Mouse (Mus musculus): ENCODE data around the gene Gm28051. TPM values are rescaled to one million over a fixed set of nuclear protein-coding genes. Genes with fewer than 3 reads are reported as not detected.

The Gm28051 gene
- polyA plus RNA-seq, 1 experiment from 2014 or later: not detected

DNA sequence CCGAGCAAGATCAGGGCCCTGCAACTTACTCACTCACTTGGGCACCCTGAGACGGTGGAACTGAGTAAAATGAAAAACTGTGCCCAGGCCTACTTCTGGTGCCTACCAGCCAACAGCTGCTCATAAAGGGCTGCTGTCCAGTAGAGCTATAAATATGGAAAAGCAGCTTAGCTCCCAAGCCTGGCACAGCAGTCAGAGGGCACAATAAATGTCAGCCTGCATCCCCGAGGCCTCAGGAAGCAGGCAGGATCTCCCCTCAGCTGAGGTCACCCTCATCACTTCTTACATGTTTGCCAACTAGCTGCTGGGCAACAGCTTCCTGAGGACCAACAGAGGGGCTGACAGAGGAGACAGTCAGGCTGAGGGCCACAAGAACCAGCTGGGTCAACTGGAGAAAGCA is 80.5 kb downstream of the Gm28051 start:
- no peak overlapping the region for H3K27ac ChIP-seq (replicated peaks)
- H3K4me2 ChIP-seq: no peak overlapping the region
- no peak for ATAC-seq (ENCODE audit: low FRiP score, low read depth)
- no peaks in the 10 kb centered on the region for H3K27me3 ChIP-seq
- peaks cover 18% of the 10 kb centered on the region for H3K4me1 ChIP-seq (replicated peaks)
- WGBS: 78% methylated on average over 3 of the region's 3 CpGs
- no peak overlapping the region for H3K4me3 ChIP-seq
- H3K9me3 ChIP-seq: no peaks in the 10 kb centered on the region
- no peaks in the 10 kb centered on the region for H3K36me3 ChIP-seq
- no peak overlapping the region for H3K9ac ChIP-seq

DNA sequence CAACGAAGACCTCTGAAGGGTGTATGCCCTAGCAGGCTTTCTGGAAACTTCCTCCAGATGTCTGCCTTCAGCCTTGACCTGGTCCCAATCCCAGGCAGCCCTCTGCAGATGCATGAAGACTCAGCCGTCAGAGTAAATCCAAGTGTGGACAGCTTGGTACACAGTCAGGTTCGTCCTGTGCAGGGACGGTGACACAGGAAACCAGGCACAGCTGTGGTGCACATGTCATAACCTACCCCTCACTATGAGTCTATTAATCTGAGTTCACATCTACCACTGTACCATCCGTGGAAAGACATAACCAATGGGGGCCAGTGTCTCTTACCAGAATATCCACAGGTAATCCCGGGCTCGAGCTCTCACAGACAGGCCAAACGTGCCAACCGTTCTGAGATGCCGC is 83.0 kb downstream of the Gm28051 start:
- H3K9ac ChIP-seq: no peak overlapping the region
- no peaks in the 10 kb centered on the region for H3K9me3 ChIP-seq
- H3K27me3 ChIP-seq: no peaks in the 10 kb centered on the region
- WGBS: 89% methylated on average over 10 of the region's 10 CpGs
- H3K36me3 ChIP-seq: no peaks in the 10 kb centered on the region
- peaks cover 22% of the 10 kb centered on the region for H3K4me1 ChIP-seq (replicated peaks)
- ATAC-seq (ENCODE audit: low FRiP score, low read depth): no peak
- H3K4me3 ChIP-seq: no peak overlapping the region
- no peak overlapping the region for H3K4me2 ChIP-seq
- no peak overlapping the region for H3K27ac ChIP-seq (replicated peaks)

DNA sequence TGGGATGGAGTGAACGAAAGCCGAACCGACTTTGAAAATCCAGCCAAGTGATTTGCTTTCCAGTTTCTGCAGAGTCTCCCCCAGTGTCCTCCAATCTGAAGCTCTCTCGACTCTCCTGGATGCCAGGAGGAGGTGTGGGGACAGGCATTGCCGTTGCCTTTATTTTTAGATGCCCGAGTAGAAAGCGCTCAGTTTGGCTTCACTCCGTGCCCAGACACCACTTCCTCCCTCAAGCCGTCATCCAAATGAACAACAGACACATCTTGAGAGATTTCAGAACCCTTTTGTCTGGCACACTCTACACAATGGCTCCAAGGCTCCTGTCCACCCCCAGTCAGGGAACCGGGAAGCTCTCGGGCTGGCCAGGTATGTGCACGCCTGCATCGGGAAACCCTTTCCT is 83.4 kb downstream of the Gm28051 start:
- 93% methylated on average over 13 of the region's 13 CpGs for WGBS
- Histone ChIP-seq H3K4me3 (no peak overlapping the region), H3K4me1 (replicated peaks) (peaks cover 18% of the 10 kb centered on the region), H3K27ac (replicated peaks) (no peak overlapping the region), H3K9me3 (no peaks in the 10 kb centered on the region), H3K36me3 (no peaks in the 10 kb centered on the region), H3K9ac (no peak overlapping the region), H3K27me3 (no peaks in the 10 kb centered on the region), H3K4me2 (no peak overlapping the region)
- no peak for ATAC-seq (ENCODE audit: low FRiP score, low read depth)

DNA sequence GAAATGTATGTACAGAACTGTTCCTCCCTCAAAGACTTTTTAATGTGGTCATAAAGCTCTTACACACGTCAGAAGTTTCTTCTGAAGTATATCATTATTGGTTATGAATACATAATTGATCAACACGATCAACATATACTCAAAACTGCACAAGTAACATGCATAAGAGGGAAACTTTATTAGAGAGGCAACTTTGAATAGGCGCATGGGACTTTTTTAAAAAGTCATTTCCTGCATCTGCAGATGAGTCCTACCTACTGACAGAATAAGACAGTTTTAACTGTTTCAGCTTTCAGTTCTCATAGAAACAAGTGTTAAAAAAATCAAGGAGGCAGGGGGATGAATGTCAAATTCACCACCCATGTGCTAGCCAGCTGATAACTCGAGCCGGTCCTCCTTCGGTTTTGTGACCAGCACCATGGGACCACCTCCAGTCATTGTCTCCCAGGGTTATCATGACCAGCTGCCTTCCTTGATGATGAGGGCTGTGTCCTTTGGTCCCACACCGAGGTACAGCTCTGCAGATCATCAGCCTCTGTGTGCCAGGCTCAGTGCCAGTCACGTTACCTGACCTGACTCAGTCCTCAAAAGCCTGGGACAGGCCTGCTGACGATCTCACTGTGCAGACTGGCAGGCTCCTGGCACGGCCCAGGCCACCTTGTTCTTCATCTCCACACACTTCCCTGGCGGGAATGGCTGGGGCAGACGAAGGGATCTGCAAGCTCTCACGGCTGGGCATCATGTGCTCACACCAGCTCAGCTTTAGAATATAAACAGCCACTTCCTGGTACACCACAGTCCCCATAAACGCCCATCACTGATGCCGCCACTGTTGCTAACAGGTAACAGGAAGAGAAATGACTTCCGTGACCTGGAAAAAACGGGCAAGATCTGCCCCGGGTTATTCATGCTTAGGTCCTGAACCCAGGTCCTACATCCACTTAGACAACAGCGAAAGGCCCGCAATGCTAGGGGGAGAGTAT is 84.4 kb downstream of the Gm28051 start:
- WGBS: 88% methylated on average over 20 of the region's 20 CpGs
- Histone ChIP-seq H3K9ac (no peak overlapping the region), H3K27me3 (no peaks in the 10 kb centered on the region), H3K4me2 (no peak overlapping the region), H3K36me3 (no peaks in the 10 kb centered on the region), H3K27ac (replicated peaks) (no peak overlapping the region), H3K4me3 (no peak overlapping the region), H3K9me3 (no peaks in the 10 kb centered on the region), H3K4me1 (replicated peaks) (peaks cover 11% of the 10 kb centered on the region; the same call in 1 of the 2 replicates)
- ATAC-seq (ENCODE audit: low FRiP score, low read depth): no peak

DNA sequence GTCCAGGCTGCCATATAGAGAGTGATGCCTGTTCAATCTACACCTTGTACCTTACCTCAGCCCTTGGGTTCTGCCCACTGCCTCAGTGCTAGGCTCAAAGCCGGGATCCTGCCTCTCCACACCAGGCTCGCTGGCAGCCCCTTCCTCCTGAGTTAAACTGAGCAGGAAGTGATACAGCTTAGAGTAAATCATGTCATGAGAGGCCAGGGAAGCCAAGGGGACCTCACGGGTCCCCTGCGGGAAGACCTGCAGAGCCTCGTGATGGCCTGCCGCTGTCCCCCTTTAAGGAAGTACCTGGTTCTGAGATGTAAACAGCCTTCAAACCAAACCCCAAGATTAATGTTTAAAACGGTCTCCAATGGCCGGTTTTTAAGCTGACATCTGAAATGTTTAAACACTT is 85.4 kb downstream of the Gm28051 start:
- 78% methylated on average over 8 of the region's 8 CpGs for WGBS
- Histone ChIP-seq H3K9ac (no peak overlapping the region), H3K36me3 (no peaks in the 10 kb centered on the region), H3K4me1 (replicated peaks) (peaks cover 11% of the 10 kb centered on the region; the same call in 1 of the 2 replicates), H3K27ac (replicated peaks) (no peak overlapping the region), H3K9me3 (no peaks in the 10 kb centered on the region), H3K4me2 (no peak overlapping the region), H3K27me3 (no peaks in the 10 kb centered on the region), H3K4me3 (no peak overlapping the region)
- ATAC-seq (ENCODE audit: low FRiP score, low read depth): no peak

DNA sequence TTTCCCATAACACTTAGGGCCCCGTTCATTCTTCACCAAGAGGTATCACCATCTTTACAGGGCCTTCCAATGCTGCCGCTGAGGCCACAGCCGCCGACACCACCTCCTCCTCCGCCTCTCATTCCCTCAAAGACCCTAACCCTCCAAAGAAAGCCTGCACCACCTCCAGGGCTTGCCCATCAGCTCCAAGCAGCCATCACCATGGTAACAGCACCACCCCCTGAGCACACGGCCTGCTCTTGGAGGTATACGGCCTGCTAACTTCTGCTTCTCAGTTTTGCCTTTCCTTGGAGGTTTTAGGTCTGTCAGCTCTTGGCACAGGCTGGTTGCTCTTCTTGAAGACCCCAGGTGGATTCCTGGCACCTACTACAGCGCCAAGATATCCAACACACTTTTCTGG is 86.7 kb downstream of the Gm28051 start:
- ATAC-seq (ENCODE audit: low FRiP score, low read depth): no peak
- Histone ChIP-seq H3K27me3 (no peaks in the 10 kb centered on the region), H3K36me3 (no peaks in the 10 kb centered on the region), H3K4me1 (replicated peaks) (peaks cover 11% of the 10 kb centered on the region; the same call in 1 of the 2 replicates), H3K4me3 (no peak overlapping the region), H3K9ac (no peak overlapping the region), H3K27ac (replicated peaks) (no peak overlapping the region), H3K9me3 (no peaks in the 10 kb centered on the region), H3K4me2 (no peak overlapping the region)
- 34% methylated on average over 8 of the region's 8 CpGs for WGBS

MicroRNAs within 50 kb of the gene (microRNA counts, 519-probe panel; counts per million panel counts)
- microRNA mmu-miR-1936: not detected

Small RNAs within 50 kb of the gene (microRNA-seq; reads per million reads assigned to microRNA genes)
- gene Mir1936: not detected

Other genes starting within 250 kb of the Gm28051 start
- gene Chga, start 202.8 kb downstream of the Gm28051 start, polyA plus RNA-seq (2015; fragmentation: Nextera tagmentation; extraction: Ambion mirVana): 157 and 166 TPM in 2 replicates
- 35.1 and 38.7 TPM in 2 replicates for gene Itpk1, start 52.8 kb downstream of the Gm28051 start, polyA plus RNA-seq (2015; fragmentation: Nextera tagmentation; extraction: Ambion mirVana)
- gene Moap1, start 14.1 kb downstream of the Gm28051 start, polyA plus RNA-seq (2015; fragmentation: Nextera tagmentation; extraction: Ambion mirVana): 63.3 and 68.4 TPM in 2 replicates
- 10.4 and 11.3 TPM in 2 replicates for gene Tmem251, start 14.0 kb downstream of the Gm28051 start, polyA plus RNA-seq (2015; fragmentation: Nextera tagmentation; extraction: Ambion mirVana)
- 42.8 and 45.0 TPM in 2 replicates for gene Gon7, start within 50 bp of the Gm28051 start, polyA plus RNA-seq (2015; fragmentation: Nextera tagmentation; extraction: Ambion mirVana)
- gene Ubr7, start 202 bp upstream of the Gm28051 start, polyA plus RNA-seq (2015; fragmentation: Nextera tagmentation; extraction: Ambion mirVana): 35.8 and 36.3 TPM in 2 replicates
- gene Gm20604, start 907 bp upstream of the Gm28051 start, polyA plus RNA-seq (2015; fragmentation: Nextera tagmentation; extraction: Ambion mirVana): 44.5 and 46.7 TPM in 2 replicates
- gene Btbd7, start 120.7 kb upstream of the Gm28051 start, polyA plus RNA-seq (2015; fragmentation: Nextera tagmentation; extraction: Ambion mirVana): 11.8 and 12.7 TPM in 2 replicates
- gene Cox8c, start 141.6 kb upstream of the Gm28051 start, polyA plus RNA-seq (2015; fragmentation: Nextera tagmentation; extraction: Ambion mirVana): not detected in 2 replicates
- gene Unc79, start 191.1 kb upstream of the Gm28051 start, polyA plus RNA-seq (2015; fragmentation: Nextera tagmentation; extraction: Ambion mirVana): 6.9 and 7.5 TPM in 2 replicates

All from hindbrain, embryonic 15.5 days (tissue).